Mouse (Mus musculus) spleen, postnatal 10 days (tissue): Measurements from ENCODE around the gene Rai1.
A peak's percentile ranks its signal among the peaks of the same experiment; 100 is the strongest.

Experiments
- DNase-seq, 2 experiments: peaks; one replicate each; pipeline ENCODE4 v3.0.0; 2021 to 2022; ENCODE audit warnings: low spot score in 2 of 2

The Rai1 gene

GRCm38 (mm10) chr11:60162547-60162946 lies 57.7 kb downstream of the Rai1 start:
- no peak for DNase-seq

DNA sequence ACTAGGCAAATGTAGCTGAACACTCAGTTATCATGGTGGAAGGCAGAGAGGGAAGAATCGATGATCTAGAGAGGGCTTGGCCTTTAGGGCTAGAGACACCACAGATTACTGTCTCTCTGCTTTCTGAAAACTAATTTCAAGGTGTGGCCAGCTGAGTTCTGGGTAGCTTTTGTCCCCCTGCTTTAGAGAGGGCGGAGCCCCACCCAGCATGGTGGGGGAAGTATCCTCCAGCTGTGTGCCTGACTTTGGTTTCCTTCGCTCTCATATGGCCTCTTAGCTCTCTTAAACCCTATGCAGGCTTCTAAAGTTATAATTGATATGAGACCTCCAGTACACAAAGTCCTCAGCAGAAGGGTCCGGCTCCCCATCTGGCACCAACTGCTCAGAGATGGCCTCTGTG lies 58.5 kb downstream of the Rai1 start:
- no peak for DNase-seq

- no peak for DNase-seq
These were observed 59.6 kb downstream of the Rai1 start for GRCm38 (mm10) chr11:60164450-60164849.

DNA sequence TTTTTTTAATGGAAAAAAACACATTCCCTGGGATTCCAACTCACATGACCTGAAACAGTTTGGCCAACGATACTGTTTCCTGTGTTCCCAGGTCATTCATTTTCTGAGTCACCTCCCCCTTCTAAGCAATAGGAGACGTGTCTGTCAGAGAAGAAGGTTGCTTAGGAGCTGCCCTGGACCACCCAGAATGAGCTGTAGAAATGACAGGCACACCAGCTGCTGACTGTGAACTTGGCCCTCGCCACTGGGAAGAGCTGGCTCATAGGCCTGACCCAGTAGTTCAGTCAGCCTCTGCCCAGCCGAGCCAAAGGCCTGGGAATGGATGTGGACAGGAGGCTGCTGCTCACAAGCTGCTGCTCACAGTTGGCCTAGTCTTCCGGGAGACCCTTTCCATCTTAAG lies 60.3 kb downstream of the Rai1 start:
- no peak for DNase-seq

DNA sequence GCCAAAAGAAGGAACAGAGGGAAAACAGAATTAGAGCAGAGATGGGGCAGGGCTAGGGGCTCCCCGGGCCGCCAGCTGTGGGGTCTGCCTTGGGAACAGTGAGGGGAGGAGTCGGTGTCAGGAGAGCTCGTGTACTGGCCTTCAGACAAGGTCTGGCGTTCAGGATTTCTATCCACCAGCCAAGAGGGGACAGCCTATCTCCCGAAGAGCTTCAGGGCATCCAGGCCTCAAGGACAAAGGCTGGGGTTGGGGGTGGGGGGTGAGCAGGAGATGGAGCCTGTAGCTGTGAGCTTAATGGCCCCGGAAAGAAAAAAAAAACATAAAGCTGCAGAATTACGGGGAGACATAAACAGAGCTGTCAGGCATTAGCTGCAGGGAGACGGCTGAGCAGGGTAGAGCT lies 64.0 kb downstream of the Rai1 start:
- DNase-seq: no peak

DNA sequence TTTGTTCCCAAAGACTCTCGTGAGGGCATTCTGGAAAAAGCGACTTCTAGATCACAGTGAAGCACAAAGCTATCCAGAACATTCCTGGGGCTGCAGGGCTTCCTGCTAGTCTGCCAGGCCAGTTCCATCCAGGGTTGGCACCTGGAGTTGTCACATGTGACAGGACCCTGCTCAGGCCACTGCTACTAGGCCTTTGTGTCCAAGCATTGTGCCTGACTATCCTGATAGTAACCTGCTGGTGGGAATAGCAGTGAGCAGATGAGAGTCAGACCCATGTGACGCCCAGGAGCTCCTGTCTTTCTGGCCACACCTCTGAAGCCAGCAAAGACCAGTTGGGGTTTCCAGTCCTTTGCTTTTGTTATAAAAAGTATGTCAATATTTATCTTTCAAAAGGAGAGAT lies 67.3 kb downstream of the Rai1 start:
- no peak for DNase-seq

- DNase-seq: no peak
These were observed 68.9 kb downstream of the Rai1 start for GRCm38 (mm10) chr11:60173606-60174184.

DNA sequence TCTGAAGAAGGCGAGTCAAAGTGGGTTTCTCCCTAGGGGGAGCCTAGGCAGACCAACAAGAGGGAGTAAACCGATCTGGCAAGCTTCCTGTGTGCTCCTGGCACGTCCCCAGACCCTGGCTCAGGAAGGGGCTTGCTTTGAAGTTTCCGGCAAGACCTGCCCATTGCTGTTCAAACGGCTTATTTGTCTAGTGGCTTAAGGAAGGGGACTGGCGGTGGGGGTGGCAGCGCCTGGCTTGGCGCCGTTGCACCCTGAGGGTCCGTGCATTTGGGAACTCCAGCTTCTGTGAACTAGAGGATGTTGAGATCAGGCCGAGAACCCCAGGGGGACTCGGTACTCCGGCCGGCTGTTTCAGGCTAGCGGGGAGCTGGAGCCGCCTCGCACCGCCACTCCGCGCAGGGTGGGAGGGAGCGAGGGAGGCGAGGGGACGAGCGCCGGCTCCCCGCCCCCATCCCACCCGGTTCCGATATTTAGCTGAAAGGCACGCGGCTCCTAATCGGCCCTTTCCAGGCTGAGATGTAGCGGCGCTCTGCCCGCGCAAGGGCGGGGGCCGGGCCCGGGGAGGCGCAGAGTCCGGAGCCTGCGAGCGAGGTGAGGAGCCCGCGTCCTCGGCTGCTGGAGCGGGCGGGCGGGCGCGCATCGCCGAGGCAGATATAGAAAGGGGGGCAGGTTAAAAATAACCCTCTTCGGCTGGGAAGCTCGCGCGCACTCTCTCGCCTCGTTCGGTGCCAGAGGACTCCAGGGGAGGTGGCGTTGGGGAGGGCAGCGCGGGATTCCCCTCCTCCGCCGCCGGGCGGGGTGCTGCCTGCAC lies 70.8 kb downstream of the Rai1 start:
- peak; percentile 47 to 61 for DNase-seq

- peak; percentile 49 to 63 for DNase-seq
These were observed 71.6 kb downstream of the Rai1 start for GRCm38 (mm10) chr11:60176182-60176974.

- DNase-seq: peak; percentile 36 to 65
These were observed 72.3 kb downstream of the Rai1 start for GRCm38 (mm10) chr11:60176975-60177657.

- DNase-seq: no peak
These were observed 73.2 kb downstream of the Rai1 start for GRCm38 (mm10) chr11:60178005-60178404.

DNA sequence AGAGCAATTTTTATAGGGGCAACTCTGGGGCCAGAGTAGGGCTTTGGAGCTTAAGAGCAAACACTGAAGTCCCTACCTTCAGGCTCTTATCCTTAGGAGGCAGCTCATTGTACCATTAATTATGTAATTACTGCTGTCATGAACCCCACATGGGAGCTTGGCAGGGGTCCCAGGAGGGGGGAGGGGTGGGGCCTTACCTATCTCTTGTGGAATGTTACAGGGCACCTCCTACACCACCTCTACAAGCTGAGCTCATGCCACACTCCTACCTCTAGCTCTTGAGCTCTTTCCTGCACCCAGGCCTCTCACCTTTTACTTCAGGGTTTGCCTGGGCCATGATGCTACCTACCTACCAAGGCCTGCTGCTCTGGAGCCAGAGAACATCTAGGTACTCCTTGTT lies 73.7 kb downstream of the Rai1 start:
- DNase-seq: no peak

- no peak for DNase-seq
These were observed 77.4 kb downstream of the Rai1 start for GRCm38 (mm10) chr11:60182116-60182670.

DNA sequence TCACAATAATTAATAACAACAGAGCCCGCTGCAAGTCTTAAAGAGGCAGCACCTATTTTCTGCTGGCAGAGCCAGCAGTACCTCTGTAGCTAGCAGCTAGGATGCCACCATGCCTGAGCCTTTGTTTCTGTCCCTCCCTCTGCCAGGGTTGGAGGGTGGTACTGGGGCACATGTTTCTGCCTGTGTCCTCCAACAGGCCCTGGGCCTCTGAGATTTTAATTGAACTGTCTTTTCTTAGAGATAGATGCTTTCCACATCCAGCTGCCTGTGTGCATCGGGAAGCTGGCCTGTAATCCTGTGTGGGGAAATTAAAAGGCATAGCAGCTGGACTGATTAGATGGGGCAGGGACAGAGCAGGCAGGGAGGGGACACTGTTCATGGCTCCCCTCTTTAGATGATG lies 77.9 kb downstream of the Rai1 start:
- DNase-seq: no peak

- peak in 1 of 2 experiments; percentile 51 for DNase-seq
These were observed 79.8 kb downstream of the Rai1 start for GRCm38 (mm10) chr11:60184346-60185325.

DNA sequence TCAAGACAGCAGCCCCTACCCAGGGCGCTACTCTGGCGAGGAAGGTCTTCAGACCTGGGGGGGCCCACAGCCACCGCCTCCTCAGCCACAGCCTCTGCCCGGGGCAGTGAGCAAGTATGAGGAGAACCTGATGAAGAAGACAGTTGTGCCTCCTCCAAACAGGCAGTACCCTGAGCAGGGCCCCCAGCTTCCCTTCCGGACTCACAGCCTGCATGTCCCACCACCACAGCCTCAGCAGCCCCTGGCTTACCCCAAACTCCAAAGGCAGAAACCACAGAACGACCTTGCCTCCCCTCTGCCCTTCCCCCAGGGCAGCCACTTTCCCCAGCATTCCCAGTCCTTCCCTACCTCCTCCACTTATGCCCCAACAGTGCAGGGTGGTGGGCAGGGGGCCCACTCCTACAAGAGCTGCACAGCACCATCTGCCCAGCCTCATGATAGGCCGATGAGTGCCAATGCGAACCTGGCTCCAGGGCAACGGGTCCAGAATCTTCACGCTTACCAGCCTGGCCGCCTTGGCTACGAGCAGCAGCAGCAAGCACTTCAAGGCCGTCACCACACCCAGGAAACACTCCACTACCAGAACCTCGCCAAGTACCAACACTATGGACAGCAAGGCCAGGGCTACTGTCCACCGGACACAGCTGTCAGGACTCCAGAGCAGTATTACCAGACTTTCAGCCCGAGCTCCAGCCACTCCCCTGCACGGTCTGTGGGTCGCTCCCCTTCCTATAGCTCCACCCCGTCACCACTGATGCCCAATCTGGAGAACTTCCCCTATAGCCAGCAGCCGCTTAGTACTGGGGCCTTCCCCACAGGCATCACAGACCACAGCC lies 80.8 kb downstream of the Rai1 start:
- DNase-seq: peak in 1 of 2 experiments; percentile 67

DNA sequence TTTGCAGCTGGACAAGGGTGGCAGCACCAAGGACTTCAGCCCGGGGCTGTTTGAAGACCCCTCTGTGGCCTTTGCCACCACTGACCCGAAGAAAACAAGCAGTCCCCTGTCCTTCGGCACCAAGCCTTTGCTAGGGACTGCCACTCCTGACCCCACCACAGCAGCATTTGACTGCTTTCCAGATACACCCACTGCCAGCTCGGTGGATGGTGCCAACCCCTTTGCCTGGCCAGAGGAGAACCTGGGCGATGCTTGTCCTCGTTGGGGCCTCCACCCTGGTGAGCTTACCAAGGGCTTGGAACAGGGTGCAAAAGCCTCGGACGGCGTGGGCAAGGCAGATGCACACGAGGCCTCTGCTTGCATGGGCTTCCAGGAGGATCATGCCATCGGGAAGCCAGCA lies 82.3 kb downstream of the Rai1 start:
- no peak for DNase-seq

- no peak for DNase-seq
These were observed 83.6 kb downstream of the Rai1 start for GRCm38 (mm10) chr11:60188275-60188853.

- peak in 1 of 2 experiments; percentile 41 for DNase-seq
These were observed 84.8 kb downstream of the Rai1 start for GRCm38 (mm10) chr11:60189501-60190040.
